Mouse (Mus musculus) ovary, postnatal 10 days (tissue): ENCODE measurements around the gene Pdzrn3.

Experiments used
- DNase-seq: peaks from one replicate; pipeline ENCODE4 v3.0.0; 2022; ENCODE audit warnings: low spot score

Gene Pdzrn3

GRCm38 (mm10) chr6:101287566-101288173, 90.0 kb downstream of the Pdzrn3 start:
- no peak for DNase-seq

DNA sequence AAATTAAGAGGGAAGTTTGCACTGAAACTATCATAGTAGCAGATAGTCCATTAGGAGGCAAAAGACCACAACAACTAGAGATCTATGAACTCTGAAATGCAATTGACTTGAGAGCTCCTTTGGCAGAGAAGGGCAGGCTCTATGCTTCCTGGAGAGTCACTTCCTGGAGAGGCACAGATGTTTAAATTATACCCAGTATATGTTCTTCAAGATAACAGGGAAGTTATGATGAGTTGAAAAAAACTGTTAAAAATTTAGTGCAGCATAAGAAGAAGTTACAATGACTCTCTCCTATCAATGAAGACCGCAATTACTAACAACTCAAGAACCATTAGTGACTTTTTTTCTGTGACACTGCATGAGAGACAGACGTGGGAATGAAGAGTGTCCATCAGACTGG, 90.6 kb downstream of the Pdzrn3 start:
- DNase-seq, result no peak

GRCm38 (mm10) chr6:101284368-101284955, 93.2 kb downstream of the Pdzrn3 start:
- DNase-seq, result no peak

DNA sequence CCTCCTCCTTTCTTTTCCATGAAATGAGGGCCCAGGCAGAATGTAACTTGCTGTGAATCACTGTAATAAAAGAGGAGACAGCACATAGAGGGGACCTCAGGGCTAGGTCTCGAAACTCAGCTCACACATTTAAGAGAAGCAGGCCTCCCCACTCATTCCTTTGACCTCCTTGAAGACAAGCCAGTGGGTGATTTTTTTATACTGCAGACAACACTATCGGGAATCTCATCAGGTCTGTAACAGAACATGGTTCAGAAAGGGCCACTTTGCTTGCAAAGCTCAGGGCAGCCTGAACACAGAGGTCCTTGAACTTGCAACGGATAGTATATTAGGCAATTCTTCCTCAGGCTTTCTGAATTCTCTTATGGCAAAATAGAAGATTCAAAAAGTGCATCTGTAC, 93.8 kb downstream of the Pdzrn3 start:
- DNase-seq, result no peak

GRCm38 (mm10) chr6:101281644-101282043, 96.1 kb downstream of the Pdzrn3 start:
- no peak for DNase-seq

- no peak for DNase-seq
These were observed 96.9 kb downstream of the Pdzrn3 start for GRCm38 (mm10) chr6:101280811-101281218.

- no peak for DNase-seq
These were observed 99.3 kb downstream of the Pdzrn3 start for GRCm38 (mm10) chr6:101278286-101278932.

GRCm38 (mm10) chr6:101276261-101276660, 101.4 kb downstream of the Pdzrn3 start:
- DNase-seq, result no peak

DNA sequence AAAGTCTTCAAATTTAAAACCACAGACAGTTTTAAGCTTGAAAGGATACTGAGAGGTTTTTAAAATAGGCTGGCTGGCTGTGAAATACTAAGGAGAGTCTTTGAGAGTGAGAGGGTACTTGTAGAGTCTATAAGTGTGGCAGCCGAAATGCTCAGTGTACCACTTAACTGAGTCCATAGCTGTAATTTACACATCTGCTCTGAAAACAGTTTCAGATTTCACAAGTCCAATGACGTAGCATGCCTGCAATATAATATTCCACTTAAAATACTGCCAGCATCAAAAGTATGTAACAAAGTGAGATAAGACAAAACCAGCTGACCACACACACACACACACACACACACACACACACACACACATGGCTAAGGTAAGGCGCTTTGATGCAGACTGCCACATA, 101.9 kb downstream of the Pdzrn3 start:
- no peak for DNase-seq

DNA sequence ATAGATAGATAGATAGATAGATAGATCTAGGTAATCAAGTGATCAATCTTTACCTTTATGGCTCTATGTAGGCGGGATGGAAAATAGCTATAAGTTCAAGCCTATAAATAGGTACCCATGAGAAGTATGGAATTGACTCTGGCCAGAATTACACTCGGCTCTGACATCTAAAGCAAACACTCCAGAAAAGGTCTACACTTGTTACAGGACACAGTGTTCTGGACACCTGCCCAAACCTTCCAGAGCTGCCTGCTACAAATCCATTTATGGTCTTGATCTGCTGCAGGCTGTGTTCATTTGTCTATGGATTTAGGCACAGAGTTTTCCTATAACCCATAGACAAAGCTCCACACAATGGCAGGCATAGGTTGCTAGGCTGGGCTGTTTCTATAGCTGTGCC, 102.9 kb downstream of the Pdzrn3 start:
- no peak for DNase-seq

DNA sequence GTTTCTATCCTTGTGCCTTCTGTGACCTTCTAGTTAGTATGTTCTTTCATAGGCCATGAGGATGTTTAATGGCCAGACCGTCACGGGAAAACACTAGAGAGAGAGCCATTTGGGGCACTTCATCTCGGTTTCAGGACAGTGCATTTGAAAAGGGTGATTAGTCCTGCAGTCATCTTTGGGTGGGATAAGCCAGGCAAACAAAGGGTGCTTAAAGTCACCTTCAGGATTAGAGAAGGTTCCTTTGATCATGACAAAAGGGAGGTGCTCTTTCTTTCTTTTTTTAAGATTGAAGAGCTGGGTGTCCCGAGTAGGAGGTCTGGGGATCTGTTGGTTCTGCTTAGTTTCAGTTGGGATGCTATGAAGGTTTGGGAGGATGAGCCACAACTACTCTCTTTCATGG, 105.4 kb downstream of the Pdzrn3 start:
- DNase-seq, result no peak

DNA sequence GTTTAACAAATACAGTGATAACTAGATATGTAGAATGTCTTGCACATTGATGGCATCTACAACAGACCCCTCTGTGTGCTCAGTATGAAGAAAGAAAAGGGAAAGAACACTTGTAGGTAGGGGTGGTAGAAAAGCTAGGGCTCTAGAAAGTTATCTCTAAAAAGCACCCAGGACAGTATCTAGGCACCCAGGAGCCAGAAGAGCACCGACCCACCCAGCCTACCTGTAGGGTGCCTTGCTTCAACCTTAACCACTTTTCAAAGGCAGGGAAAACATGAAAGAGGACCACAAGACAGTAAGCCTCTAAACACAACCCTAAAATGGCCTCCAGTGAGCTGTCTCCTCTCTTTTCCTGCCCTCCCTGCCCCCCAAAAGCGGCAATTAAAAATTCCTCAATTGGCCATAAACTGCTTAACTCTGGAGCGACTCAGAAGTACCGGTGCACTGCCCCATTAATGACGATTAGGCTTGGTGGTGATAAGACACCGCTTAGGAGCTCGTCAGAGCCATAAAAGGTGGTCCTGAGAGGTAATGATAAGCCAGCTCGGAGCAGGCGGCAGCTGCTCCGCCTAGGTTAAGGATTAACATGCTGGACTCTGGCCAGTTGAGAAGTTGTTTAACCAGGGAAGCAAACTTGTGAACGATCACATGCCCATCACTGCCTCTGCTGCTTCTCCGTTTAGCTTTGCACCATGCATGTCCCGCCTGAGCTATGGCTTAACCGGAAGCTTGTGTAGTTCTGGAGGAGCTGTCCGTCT, 106.1 kb downstream of the Pdzrn3 start:
- DNase-seq, result no peak

- no peak for DNase-seq
These were observed 107.4 kb downstream of the Pdzrn3 start for GRCm38 (mm10) chr6:101270095-101270826.

DNA sequence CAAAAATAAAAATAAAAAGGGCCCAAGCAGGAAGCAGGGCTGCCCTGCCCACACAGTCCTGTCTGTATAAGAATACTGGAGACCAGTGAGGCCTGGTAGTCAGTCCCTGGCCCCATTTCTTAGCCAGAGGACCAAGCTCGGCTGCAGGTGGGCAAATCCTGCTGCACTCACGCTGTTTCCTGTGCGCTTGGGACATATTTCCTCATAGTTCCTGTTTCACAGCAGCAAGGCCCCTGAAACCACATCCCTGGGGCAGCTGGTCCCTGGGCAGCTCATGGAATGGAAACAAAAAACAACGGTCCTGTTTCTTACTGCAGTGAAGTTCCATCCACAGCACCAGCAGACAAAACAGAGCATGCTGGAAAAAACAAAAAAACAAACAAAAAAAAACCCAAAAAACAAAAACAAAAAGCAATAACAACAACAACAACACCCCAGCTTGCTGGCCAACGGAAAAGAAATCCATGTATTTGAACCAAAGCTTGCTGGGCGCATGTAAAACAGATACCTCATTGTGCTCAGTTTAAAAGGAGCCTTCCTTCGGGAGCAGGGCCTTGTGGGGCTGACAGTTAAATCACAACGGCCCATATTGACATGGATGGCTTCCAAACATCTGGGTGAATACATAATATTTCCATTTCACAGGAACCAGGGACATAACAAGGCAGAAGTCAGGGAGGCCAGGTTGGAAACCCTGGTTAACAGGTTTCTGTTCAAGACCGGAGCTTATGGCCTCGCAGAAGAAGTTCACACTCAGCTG, 108.2 kb downstream of the Pdzrn3 start:
- no peak for DNase-seq

- no peak for DNase-seq
These were observed 109.4 kb downstream of the Pdzrn3 start for GRCm38 (mm10) chr6:101268266-101268665.

- DNase-seq, result peak; percentile 34
These were observed 110.9 kb downstream of the Pdzrn3 start for GRCm38 (mm10) chr6:101266787-101267186.

DNA sequence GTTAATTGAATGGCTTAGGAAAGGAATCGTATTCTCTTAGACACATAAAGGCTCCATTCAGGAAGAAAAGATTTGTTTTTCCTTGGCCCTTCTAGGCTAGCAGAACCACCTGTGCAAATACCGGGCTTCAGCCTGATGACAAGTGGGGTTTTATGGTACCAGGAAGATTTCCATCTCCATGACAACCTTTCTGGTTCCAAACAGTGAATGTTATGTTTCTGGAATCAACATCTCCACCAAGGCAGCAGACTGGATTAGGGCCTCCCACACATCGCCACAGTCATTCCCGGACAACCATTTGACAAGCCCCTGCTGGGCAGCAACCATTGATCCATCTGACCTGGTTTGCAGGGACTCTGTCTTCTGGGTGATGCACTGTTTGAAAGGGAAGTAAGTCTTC, 114.2 kb downstream of the Pdzrn3 start:
- no peak for DNase-seq

DNA sequence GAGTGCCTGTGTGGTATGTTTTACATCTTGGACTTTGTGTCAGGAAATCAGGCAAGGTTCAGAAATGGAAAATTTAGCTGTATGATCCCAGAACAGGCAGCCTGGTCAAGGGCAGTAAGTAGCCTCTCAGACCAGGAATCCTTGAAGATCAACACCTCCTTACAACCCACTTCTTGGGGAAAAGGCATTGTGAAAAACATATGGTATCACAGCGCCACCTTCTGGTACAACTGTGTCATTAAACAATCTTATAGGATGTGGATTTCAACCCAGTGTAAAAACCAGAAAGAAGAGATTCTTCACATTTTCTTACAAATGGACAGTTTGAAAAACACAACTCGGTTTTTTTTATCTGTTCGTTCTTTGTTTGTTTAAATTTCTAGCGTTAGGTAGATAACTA, 116.2 kb downstream of the Pdzrn3 start:
- DNase-seq, result no peak

GRCm38 (mm10) chr6:101259411-101259810, 118.3 kb downstream of the Pdzrn3 start:
- DNase-seq, result no peak

DNA sequence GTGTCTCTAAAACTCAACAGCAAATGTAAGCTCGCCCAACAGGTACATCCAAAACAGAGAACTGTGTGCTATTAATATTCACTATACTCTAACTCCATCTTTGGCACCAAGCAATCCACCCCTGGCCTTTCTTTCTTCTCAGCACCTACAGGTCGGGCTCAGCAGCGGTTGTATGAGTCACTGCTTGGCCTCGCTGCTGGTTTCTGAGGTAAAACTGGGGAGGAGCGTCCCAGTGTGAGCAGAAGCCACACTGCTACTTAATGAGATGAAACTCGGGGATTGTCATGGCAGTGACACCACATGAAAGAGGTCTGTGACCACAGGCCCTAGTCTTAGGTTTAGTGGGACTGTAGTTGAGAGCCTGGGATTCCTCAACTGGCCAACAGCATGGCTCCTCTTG, 120.3 kb downstream of the Pdzrn3 start:
- no peak for DNase-seq

DNA sequence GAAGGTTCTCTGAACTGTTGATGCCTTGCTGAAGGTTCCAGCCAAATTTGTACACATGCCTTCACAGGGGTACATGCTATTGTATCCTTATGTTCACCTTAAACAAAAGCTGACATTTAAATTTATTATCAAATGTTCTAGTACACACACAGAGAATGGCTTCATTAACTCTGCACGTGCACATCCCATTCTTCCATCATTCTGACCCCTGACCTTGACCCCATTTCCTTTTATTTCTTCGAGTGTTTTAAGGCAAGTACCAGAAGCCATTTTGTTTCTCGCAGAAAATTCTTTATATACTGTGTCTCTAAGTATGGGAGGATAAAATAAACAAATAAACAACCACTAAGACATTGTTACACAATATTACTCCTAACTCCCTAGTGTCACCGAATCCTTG, 123.0 kb downstream of the Pdzrn3 start:
- DNase-seq, result no peak
